Mouse (Mus musculus): ENCODE results near the gene Kansl1l.
"Not testable (repeated sequence)": the region's sequence is repeated elsewhere in the genome, so short reads cannot be mapped to it uniquely, and the experiment has no call there.

Gene Kansl1l

GRCm38 (mm10) chr1:66816837-66817452, 417 bp downstream of the Kansl1l start:
- peak; percentile 96 for DNase-seq

DNA sequence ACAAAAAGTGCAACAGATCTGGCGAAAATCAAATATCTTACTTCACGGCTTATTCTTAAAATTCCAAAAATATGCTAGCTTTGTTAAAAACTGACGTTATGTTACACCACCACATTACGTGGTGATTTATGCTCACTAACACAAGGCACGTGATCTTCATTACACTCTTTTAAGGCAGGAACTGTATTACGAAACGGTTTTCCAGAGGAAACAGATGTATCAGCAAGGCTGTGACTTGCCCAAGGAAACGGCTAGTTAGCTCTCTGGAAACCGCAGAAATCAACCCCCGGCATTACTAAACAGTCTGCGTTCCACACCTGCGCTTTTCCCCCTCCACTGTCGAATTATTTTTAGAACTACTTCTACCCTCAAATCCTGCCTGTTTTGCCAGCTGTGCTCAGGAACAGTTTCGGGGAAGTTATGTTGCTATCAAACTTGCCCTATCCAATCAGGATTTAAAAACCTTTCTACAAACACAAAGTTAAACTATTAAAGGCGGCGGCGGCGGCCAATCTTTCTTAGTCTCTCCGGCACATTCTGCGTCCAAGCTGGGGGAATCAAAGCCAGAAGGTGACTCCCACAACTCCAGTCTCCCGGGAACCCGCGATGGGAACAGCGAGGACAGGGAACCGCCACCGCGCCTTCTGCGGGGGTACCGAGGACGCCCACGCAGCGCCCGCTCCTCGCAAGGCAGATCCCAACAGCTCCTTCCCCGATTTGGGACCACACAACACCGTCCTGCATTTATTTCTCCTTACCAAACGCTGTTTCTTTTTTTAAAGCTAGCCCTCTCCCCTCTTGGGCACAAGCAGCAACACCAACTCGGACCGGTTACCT, 1.2 kb downstream of the Kansl1l start:
- DNase-seq = peak; percentile 63

GRCm38 (mm10) chr1:66814756-66815155, 2.6 kb downstream of the Kansl1l start:
- DNase-seq = no peak

- DNase-seq = no peak
These were observed 4.2 kb downstream of the Kansl1l start for GRCm38 (mm10) chr1:66813191-66813590.

GRCm38 (mm10) chr1:66806821-66807220, 10.5 kb downstream of the Kansl1l start:
- DNase-seq = no peak

DNA sequence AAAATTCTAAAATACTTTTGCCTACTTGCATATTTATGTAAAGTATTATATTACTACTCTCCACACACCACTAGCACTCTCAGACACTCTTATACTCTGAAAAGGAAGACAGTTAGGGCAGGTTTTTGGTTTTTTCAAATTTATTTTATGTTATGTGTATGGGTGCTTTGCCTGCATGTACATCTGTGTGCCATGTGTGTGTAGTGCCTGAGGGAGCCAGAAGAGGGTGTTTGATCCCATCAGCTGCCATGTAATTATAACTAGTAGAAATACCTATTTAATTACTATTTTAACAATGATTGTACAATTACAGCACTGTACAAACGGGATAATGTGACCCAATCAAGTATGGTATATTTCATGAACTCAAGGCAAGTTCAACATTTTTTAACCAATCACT, 12.0 kb downstream of the Kansl1l start:
- DNase-seq = no peak

GRCm38 (mm10) chr1:66804710-66805109, 12.7 kb downstream of the Kansl1l start:
- DNase-seq = no peak

DNA sequence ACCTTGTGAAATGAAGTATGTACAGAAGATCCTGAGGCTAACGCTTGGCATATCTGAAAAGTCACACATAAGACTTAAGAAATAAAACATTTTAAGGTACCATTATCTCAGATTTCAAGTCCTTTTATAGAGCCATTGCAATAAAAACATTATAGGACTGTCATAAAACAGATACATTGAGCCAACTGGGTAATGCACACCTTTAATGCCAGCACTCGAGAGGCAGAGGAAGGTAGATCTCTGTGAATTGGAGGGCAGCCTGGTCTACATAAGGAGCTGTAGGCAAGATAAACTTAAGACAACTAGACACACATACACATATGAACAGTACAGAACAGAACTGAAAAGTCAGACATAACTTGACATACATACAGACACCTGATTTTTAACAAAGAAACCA, 19.4 kb downstream of the Kansl1l start:
- no peak for DNase-seq

DNA sequence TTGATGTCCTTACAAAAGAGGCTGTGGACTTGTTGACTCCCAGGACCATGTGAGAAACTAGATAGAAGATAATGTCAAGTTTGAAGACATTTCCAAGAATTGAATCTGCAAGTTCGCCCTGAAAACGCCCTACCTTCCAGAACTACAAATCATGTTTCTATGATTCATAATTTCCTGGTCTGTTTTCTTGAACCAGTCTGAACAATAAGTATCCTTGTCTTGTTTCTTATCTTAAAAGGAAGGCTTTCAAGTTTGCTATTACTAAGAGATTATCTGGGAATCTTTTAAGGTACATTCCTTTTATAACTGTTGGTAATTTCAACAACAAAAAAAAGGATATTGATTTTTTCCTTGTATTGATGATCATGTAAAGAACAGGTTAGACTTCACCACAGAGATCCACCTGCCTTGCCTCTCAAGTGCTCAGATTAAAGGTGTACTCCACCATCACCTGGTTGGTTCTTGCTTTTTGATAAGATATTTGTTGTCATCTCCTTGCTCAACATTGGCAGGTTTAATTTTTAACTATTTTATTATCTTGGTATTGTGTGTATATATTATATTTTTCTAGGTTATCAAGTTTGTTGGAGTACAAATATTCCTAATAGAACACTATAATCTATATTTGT, 24.4 kb downstream of the Kansl1l start:
- DNase-seq = no peak

DNA sequence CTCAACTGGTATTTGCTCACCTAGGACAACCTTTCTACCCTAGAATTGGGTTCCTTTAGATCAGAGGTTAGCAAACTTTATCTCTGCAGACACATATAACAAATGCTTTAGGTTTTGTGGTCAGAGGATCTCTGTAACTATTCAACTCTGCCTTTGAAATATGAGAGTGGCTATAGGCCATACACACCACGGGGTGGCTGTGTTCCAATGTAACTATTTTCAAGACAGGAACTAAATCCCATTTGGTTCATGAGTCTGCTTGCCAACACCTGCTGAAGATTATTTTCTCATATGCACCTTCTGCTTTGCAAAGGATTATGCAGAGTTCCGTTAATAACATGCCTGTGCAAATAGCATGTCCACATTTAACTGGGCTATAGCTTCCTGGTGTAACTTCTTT, 35.1 kb downstream of the Kansl1l start:
- peak; percentile 12 for DNase-seq

DNA sequence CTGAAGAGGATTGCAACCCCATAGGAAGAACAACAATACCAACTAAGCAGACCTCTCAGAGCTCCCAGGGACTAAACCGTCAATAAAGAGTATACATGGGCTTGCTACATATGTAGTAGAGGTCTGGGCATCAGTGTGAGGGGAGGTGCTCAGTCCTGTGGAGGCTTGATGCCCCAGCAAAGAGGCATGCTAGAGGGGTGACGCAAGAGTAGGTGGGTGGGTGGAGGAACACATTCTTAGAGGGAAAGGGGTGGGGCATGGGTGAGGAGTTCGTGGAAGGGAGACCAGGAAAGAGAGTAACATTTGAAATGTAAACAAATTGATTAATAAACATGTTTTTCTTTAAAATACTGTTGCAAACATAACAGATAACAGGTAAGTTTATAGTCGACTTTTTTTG, 36.3 kb downstream of the Kansl1l start:
- no peak for DNase-seq

GRCm38 (mm10) chr1:66778798-66779197, 38.6 kb downstream of the Kansl1l start:
- DNase-seq = no peak

DNA sequence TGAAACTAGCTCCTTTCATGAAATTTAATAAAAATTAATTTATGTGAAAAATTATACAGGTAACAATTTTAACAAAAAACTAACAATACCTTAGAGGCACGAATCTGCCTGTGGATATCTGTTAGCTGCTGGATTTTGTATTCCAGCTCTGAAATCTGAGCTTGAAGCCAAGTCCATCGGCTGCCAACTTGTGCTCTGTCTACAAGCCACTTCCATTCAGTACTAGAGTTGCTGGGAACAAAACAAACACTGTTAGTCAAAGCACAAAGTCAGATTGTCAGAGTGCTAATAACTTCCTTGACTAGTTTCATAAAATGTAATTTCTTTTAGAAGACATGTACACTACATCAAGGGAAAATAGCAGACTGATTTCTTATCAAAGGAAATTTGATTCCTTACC, 39.5 kb downstream of the Kansl1l start:
- DNase-seq = no peak

- DNase-seq = no peak
These were observed 48.6 kb downstream of the Kansl1l start for GRCm38 (mm10) chr1:66768764-66769163.

DNA sequence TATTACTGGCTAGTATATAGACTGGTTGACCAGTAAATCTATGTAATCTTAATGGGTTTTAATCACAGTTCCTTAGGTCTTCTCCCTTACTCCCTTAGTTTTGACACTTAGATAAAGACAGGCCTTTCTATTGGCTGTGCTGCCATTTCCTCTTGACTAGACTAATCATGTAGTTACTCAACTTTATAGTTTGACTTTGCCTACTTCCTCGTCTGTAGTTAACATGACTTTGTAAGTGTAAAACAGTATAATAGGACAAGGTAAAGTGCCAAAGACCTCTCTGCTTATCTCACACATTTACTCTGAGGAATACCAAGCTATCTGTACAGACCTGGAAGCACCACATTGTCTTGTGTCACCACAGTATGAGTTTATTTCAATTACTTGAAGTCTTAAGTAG, 86.8 kb downstream of the Kansl1l start:
- DNase-seq = no peak

DNA sequence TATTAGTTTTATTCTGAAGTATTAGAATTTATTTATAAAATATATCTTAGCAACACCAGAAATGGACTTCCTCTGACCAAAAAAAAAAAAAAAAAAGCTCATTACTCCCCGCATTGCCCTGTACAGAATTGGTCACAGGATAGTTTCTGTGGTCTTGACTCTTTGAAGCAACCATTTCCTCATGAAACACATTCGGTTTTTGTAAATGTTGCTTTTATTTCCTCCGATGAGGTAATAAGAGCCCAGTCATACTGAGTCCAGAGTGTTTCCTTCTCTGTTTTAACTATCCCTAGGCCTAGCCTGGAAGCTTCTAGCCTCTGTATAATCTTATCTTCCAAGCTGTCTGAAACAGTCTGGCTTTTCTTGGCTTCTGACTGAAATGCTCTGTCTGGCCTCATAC, 104.5 kb downstream of the Kansl1l start:
- DNase-seq = no peak

DNA sequence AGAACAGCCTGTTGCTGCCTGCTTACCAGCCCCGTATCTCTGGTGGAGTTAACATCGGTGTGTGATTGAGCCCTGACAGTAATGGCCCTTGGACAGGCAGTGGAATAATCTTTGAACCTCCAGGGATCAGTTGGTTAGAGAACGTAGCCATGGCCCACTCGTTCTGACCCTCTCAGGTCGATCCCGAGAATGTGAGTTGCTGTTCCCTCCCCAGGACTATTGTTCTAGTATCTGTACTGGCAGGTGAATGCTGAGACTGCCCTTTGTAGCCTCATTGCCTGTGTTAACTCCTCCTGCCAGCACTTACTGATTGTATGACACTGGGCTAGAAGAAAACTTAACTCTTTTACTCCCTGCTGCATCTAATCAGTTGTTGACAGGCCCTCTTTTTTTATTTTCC, 112.8 kb downstream of the Kansl1l start:
- no peak for DNase-seq

- DNase-seq = no peak
These were observed 114.6 kb downstream of the Kansl1l start for GRCm38 (mm10) chr1:66702623-66703345.

GRCm38 (mm10) chr1:66701576-66701940, 115.8 kb downstream of the Kansl1l start:
- no peak for DNase-seq

GRCm38 (mm10) chr1:66700693-66701575, 116.4 kb downstream of the Kansl1l start, which contains the start of gene Rpe:
Gene Rpe (plus strand): TSS chr1:66700831.
- DNase-seq = peak; percentile 87

DNA sequence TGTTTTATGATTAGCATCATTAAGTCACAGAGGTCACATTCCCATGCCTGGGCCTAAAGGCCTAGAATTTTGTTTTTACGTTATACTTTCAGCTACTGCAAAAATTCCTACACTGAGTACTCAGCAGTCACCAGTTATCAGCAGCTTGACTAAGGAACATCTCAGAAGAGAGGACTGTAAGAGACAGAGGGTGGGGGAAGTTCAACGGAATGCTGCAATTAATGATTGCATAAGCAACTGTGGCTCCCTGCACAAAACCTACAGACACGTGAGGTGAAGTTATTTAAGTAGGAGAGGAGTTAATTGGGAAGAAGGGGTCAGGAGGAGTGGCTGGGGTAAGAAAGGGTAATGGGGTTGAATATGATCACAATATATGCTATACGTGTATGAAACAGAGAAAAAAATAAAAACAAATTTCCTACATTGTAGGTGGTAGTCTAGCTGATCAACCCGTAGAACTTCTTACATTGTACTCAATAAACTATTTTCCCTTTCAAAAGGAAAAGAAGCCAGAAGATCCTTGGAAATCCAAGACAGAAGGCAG, 117.1 kb downstream of the Kansl1l start:
- no peak for DNase-seq

DNA sequence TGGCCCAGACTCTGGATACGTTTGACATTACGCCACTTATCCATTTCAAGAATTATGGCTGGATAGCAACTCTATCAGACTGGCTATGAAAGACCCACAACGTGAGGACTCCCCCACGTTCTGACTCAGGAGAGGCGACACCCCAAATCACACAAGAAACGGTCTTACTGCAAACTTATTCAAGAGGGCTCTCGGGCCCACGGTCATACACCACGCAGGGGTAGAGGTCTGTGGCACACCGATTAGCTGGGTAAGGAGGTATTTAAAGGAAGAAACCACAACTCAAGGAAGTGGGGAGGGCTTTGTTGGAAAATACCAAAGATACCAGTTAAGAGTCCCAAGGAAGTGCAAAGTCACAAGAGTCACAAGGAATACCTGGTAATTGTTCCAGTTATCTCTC, 117.7 kb downstream of the Kansl1l start:
- not testable (repeated sequence) for DNase-seq

Data from cerebellum, adult 8-10 months (tissue).